Mouse (Mus musculus) cortical plate, adult 2 months (tissue): ENCODE data around the gene Ugp2.

ENCODE experiments used
- CTCF ChIP-seq: fragments of 200-500 bp; IDR thresholded peaks from 2 replicates; pipeline ENCODE4 v1.5.1; 2011; ENCODE audit warnings: mild to moderate bottlenecking, control low read depth, low read length; ENCODE audit not compliant: insufficient read depth; ENCODE audit errors: extremely low read depth
- POLR2A ChIP-seq: fragments of 200-500 bp; IDR thresholded peaks from 2 replicates; pipeline ENCODE4 v1.6.1; 2011; ENCODE audit warnings: mild to moderate bottlenecking, low read length, control low read depth; ENCODE audit not compliant: insufficient read depth; ENCODE audit errors: extremely low read depth

DNA sequence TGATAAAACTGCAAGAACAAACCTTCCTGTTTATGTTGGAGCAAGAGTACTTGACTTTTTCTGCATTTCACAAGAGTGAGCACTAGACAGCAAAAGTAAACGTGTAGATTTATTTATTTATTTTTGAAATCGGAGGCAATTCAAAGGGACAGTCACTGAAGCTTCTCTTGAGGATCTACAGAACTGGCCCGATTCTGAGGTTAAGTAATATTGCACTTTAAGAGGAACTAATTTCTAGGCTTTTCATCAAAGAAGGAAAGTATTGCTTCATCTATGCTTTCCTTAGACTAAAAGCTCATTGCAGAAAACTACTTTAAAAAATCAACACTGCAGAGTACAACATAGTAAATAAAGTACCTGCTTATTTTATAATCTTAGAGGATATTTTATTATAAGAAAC is 49.4 kb downstream of the Ugp2 start:
- no peak for TF ChIP-seq POLR2A
- no peak for TF ChIP-seq CTCF
